Mouse (Mus musculus) kidney, adult 10 weeks (tissue): Measurements from ENCODE around the gene Ints4. TPM values are rescaled to one million over a fixed set of nuclear protein-coding genes. Genes with fewer than 3 reads are reported as not detected.

Source experiments
- polyA plus RNA-seq: library from polyadenylated mRNA; stranded (reverse); fragments of 350-450 nt; fragmentation: Illumina TruSeq; extraction: RNeasy Lipid Tissue Mini Kit (QIAGEN cat#74804); gene quantifications from one replicate; pipeline ENCODE4 v1.2.3, GENCODE M21; 2014; ENCODE audit warnings: low read depth, low replicate concordance

The Ints4 gene
- polyA plus RNA-seq: 51.1 TPM

DNA sequence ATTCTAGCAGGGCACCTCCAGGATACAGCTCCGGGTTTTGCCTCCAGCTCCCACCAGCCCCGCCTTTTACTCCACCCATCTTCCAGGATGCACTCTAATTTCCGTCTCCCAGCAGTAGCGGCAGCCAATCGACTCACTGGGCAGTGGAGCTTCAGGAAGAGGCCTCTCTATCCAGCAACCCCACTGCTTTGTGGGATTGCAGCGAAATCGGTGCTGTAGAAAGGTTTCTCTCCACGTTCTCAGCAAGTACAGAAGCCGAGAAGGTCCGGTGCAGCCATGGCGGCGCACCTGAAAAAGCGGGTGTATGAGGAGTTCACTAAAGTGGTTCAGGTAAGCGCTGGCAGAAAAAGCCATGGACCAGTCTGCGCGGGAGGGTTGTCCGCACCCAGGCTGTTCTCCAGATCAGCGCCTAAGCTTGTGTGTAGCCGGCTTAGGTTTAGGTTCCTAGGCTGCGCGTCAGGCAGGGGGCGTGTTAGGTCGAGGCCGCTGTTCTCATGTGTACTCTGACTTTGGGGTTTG is at the start of gene Ints4:
TSS of gene Ints4 (plus strand) at position 136 of the 519 bp plus-strand sequence.

DNA sequence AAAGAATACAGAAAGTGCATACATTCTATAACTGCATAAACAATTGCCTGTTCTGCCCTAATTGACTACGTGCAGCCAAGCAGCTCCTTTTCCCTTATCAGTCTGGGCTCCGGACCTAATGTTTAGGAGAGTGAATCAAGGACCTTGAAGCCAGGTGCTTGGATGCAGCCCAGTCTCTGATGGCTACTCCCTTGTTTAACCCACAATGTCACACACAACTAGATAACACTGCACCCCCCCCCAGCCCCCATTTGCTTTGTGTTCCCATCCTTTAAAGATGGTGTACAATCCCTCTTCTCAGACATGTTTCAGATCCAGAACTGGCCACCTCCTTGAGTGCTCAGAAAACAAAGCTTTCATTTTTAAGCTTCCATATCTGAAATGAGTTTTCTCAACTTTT is 29.7 kb upstream of the Ints4 start, which contains the start of gene Kctd14:
TSS of gene Kctd14 (plus strand) at position 301 of the 400 bp plus-strand sequence.

DNA sequence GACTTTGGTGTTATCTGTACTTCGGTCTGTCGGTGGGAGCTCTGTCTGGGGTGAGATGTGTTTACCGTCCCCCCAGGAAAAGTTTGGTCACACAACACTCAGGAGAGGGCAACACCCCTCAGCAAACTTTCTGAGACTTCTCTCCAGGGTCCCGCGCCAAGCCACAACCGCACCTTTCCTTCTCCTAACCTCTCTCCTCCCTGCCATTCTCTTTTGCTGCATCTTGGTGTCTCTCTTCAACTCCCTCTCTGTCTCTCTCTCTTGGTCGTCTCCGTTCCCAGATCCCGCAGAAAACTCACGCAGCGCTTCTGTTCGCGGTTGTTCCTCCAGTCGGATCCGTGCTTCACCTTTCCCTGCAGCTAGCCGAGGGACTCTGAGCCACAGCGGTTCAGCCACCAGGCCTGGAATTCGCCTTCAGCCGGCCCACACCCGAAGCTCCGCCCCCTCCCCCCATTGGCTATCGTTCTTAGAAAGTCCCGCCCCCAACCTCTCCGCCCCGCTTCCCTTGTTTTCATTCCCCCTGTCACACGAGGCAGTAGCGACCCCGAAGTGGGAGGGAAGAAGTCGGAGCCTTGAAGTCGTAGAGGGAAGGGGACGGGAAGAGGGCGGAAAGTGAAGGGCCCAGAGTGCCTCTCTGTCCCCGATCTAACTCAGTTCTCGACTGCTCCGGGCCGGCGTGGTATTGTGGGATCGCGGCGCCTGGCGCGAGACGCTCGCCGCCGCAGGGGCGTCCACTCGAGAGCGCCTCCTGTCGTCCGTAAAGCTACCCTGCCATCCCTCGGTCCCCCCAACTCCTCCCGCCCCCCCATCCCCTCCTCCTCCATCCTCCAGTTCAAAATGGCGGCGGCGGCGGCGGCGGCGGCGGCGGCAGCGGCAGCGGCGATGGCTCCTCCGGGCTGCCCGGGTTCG is 98.6 kb downstream of the Ints4 start, which contains the start of the genes Aamdc and Rsf1:
TSS of gene Aamdc (minus strand) at position 431 of the 909 bp plus-strand sequence.
TSS of gene Rsf1 (plus strand) at position 823 of the 909 bp plus-strand sequence.

Other genes starting within 250 kb of the Ints4 start
- gene Usp35, start 148.9 kb upstream of the Ints4 start, polyA plus RNA-seq: not detected
- gene Kctd21, start 148.6 kb upstream of the Ints4 start, polyA plus RNA-seq: 4.4 TPM
- gene Alg8, start 109.3 kb upstream of the Ints4 start, polyA plus RNA-seq: 12.3 TPM
- gene Ndufc2, start 81.0 kb upstream of the Ints4 start, polyA plus RNA-seq: 355 TPM
- 2.4 TPM for gene Thrsp, start 63.2 kb upstream of the Ints4 start, polyA plus RNA-seq
- 2.1 TPM for gene Kctd14, start 29.6 kb upstream of the Ints4 start, polyA plus RNA-seq
- 41.4 TPM for gene Aamdc, start 98.5 kb downstream of the Ints4 start, polyA plus RNA-seq
- gene Rsf1, start 98.9 kb downstream of the Ints4 start, polyA plus RNA-seq: 17.0 TPM
- gene Clns1a, start 215.7 kb downstream of the Ints4 start, polyA plus RNA-seq: 61.8 TPM